Mouse (Mus musculus) testis, adult 2 months (tissue): ENCODE measurements around the gene 2310003L06Rik.

Source experiments
- CTCF ChIP-seq: fragments of 200-500 bp; IDR thresholded peaks from 2 replicates; pipeline ENCODE4 v1.5.1; 2012; ENCODE audit warnings: low read depth, mild to moderate bottlenecking, inconsistent platforms, low read length, moderate library complexity; ENCODE audit not compliant: control insufficient read depth, insufficient read depth, insufficient replicate concordance
- POLR2A ChIP-seq: fragments of 200-500 bp; IDR thresholded peaks from 2 replicates; pipeline ENCODE4 v1.6.1; 2012; ENCODE audit warnings: low read depth, mild to moderate bottlenecking, inconsistent platforms, low read length, moderate library complexity; ENCODE audit not compliant: control insufficient read depth

DNA sequence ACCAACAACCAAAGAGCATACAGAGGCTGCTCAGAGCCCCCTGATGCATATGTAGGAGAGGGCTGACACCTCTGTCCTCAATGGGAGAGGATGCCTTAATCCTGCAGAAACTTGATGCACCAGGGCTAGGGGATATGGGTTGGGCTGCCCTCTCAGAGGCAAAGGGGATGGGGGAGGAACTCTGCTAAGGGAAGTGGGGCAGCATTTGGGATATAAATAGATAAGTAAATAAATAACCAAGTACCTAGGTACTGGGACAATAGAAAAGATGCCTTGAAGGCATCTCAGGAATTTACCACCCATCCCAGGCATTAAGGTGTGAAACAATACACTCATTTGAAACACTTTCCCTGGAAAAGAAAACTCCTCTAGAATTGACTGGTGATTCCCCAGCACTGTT, 17.4 kb upstream of the 2310003L06Rik start:
- no peak for TF ChIP-seq CTCF
- TF ChIP-seq POLR2A = no peak
